Mouse (Mus musculus): ENCODE data around the gene Adipoq. TPM values are rescaled to one million over a fixed set of nuclear protein-coding genes. Genes with fewer than 3 reads are reported as not detected.

Gene Adipoq
- polyA plus RNA-seq, 1 experiment from 2014 or later: not detected

- peak within 1 kb of the TSS; percentile 98 for H3K27ac ChIP-seq (replicated peaks)
- peak within 1 kb of the TSS; percentile 77 for H3K4me3 ChIP-seq
- no peaks in the 10 kb centered on the region for H3K27me3 ChIP-seq
- peak; percentile 91 for ATAC-seq (ENCODE audit: low read depth)
- H3K36me3 ChIP-seq: peaks cover 35% of the 10 kb centered on the region
- WGBS: under 1% methylated on average over 71 of the region's 71 CpGs
- H3K4me2 ChIP-seq: peak within 1 kb of the TSS; percentile 93
- no peaks in the 10 kb centered on the region for H3K9me3 ChIP-seq
- peaks cover 47% of the 10 kb centered on the region for H3K4me1 ChIP-seq (replicated peaks)
- peak within 1 kb of the TSS; percentile 99 for H3K9ac ChIP-seq
These were observed 38.9 kb upstream of the Adipoq start, which contains the start of gene Eif4a2 for GRCm38 (mm10) chr16:23107231-23107942. Gene Eif4a2, plus strand, starts transcription at chr16:23107444.

- Histone ChIP-seq H3K36me3 (peaks cover 43% of the 10 kb centered on the region), H3K27me3 (no peaks in the 10 kb centered on the region), H3K9ac (peak overlapping the region; percentile 99), H3K4me1 (replicated peaks) (peaks cover 48% of the 10 kb centered on the region), H3K4me2 (peak overlapping the region; percentile 93), H3K27ac (replicated peaks) (peak overlapping the region; percentile 98), H3K4me3 (peak overlapping the region; percentile 77), H3K9me3 (no peaks in the 10 kb centered on the region)
- WGBS: under 1% methylated on average over 52 of the region's 52 CpGs
- peak; percentile 95 for ATAC-seq (ENCODE audit: low read depth)
These were observed 38.2 kb upstream of the Adipoq start for GRCm38 (mm10) chr16:23107946-23108759.

- 0 out of 2 replicates have a peak overlapping the region, but pooled peaks have one; percentile 98 for H3K27ac ChIP-seq (replicated peaks)
These were observed 37.4 kb upstream of the Adipoq start for GRCm38 (mm10) chr16:23108943-23109342.

GRCm38 (mm10) chr16:23109350-23110280, 36.7 kb upstream of the Adipoq start:
- peaks cover 48% of the 10 kb centered on the region for H3K4me1 ChIP-seq (replicated peaks)
- 61% methylated on average over 5 of the region's 5 CpGs for WGBS
- H3K4me3 ChIP-seq: peak overlapping the region; percentile 77
- no peaks in the 10 kb centered on the region for H3K27me3 ChIP-seq
- H3K9me3 ChIP-seq: no peaks in the 10 kb centered on the region
- no peak overlapping the region for H3K27ac ChIP-seq (replicated peaks)
- H3K4me2 ChIP-seq: peak overlapping the region; percentile 93
- ATAC-seq (ENCODE audit: low read depth): no peak
- peaks cover 53% of the 10 kb centered on the region for H3K36me3 ChIP-seq
- peak overlapping the region; percentile 99 for H3K9ac ChIP-seq

More at GRCm38 (mm10) chr16:23108943-23109342, 37.4 kb upstream of the Adipoq start:
- H3K4me1 ChIP-seq (replicated peaks): peaks cover 48% of the 10 kb centered on the region
- H3K4me3 ChIP-seq: peak overlapping the region; percentile 77
- H3K4me2 ChIP-seq: peak overlapping the region; percentile 93
- peaks cover 46% of the 10 kb centered on the region for H3K36me3 ChIP-seq
- H3K9me3 ChIP-seq: no peaks in the 10 kb centered on the region
- H3K9ac ChIP-seq: peak overlapping the region; percentile 99
- no peaks in the 10 kb centered on the region for H3K27me3 ChIP-seq
- ATAC-seq (ENCODE audit: low read depth): no peak
- 4% methylated on average over 5 of the region's 5 CpGs for WGBS

GRCm38 (mm10) chr16:23112348-23112747, 34.0 kb upstream of the Adipoq start:
- no peak overlapping the region for H3K27ac ChIP-seq (replicated peaks)
- ATAC-seq (ENCODE audit: low read depth): no peak
- WGBS: 85% methylated on average over 12 of the region's 12 CpGs
- peaks cover 75% of the 10 kb centered on the region for H3K36me3 ChIP-seq
- H3K4me2 ChIP-seq: no peak overlapping the region
- H3K9me3 ChIP-seq: no peaks in the 10 kb centered on the region
- no peak overlapping the region for H3K9ac ChIP-seq
- H3K4me1 ChIP-seq (replicated peaks): peaks cover 43% of the 10 kb centered on the region
- H3K4me3 ChIP-seq: no peak overlapping the region
- no peaks in the 10 kb centered on the region for H3K27me3 ChIP-seq

GRCm38 (mm10) chr16:23112861-23113435, 33.4 kb upstream of the Adipoq start:
- Histone ChIP-seq H3K4me1 (replicated peaks) (peaks cover 43% of the 10 kb centered on the region), H3K9me3 (no peaks in the 10 kb centered on the region), H3K36me3 (peaks cover 77% of the 10 kb centered on the region), H3K27me3 (no peaks in the 10 kb centered on the region), H3K9ac (no peak overlapping the region), H3K4me2 (no peak overlapping the region), H3K27ac (replicated peaks) (no peak overlapping the region), H3K4me3 (no peak overlapping the region)
- 49% methylated on average over 9 of the region's 9 CpGs for WGBS
- no peak for ATAC-seq (ENCODE audit: low read depth)

- Histone ChIP-seq H3K27me3 (no peaks in the 10 kb centered on the region), H3K9me3 (no peaks in the 10 kb centered on the region), H3K36me3 (peaks cover 75% of the 10 kb centered on the region), H3K27ac (replicated peaks) (no peak overlapping the region), H3K4me1 (replicated peaks) (peaks cover 41% of the 10 kb centered on the region), H3K4me3 (no peak overlapping the region), H3K4me2 (no peak overlapping the region), H3K9ac (no peak overlapping the region)
- no peak for ATAC-seq (ENCODE audit: low read depth)
These were observed 32.4 kb upstream of the Adipoq start for GRCm38 (mm10) chr16:23113903-23114302.

- H3K27ac ChIP-seq (replicated peaks): no peak overlapping the region
- WGBS: 70% methylated on average over 5 of the region's 5 CpGs
- ATAC-seq (ENCODE audit: low read depth): no peak
- H3K36me3 ChIP-seq: peaks cover 73% of the 10 kb centered on the region
- H3K4me3 ChIP-seq: no peak overlapping the region
- H3K9me3 ChIP-seq: no peaks in the 10 kb centered on the region
- no peak overlapping the region for H3K9ac ChIP-seq
- peaks cover 34% of the 10 kb centered on the region for H3K4me1 ChIP-seq (replicated peaks)
- H3K27me3 ChIP-seq: no peaks in the 10 kb centered on the region
- no peak overlapping the region for H3K4me2 ChIP-seq
These were observed 31.8 kb upstream of the Adipoq start for GRCm38 (mm10) chr16:23114339-23115171.

- Histone ChIP-seq H3K4me2 (no peak overlapping the region), H3K27ac (replicated peaks) (no peak overlapping the region), H3K4me1 (replicated peaks) (peaks cover 25% of the 10 kb centered on the region), H3K36me3 (peaks cover 69% of the 10 kb centered on the region), H3K4me3 (no peak overlapping the region), H3K9me3 (no peaks in the 10 kb centered on the region), H3K27me3 (no peaks in the 10 kb centered on the region), H3K9ac (no peak overlapping the region)
- WGBS: 86% methylated on average over 3 of the region's 3 CpGs
- no peak for ATAC-seq (ENCODE audit: low read depth)
These were observed 30.9 kb upstream of the Adipoq start for GRCm38 (mm10) chr16:23115486-23115885.

GRCm38 (mm10) chr16:23117173-23117572, 29.2 kb upstream of the Adipoq start:
- H3K27me3 ChIP-seq: no peaks in the 10 kb centered on the region
- H3K4me1 ChIP-seq (replicated peaks): peaks cover 9% of the 10 kb centered on the region; the same call in 1 of the 2 replicates
- no peak overlapping the region for H3K4me2 ChIP-seq
- no peak overlapping the region for H3K9ac ChIP-seq
- peaks cover 69% of the 10 kb centered on the region for H3K36me3 ChIP-seq
- 64% methylated on average over 4 of the region's 4 CpGs for WGBS
- no peak overlapping the region for H3K4me3 ChIP-seq
- no peak overlapping the region for H3K27ac ChIP-seq (replicated peaks)
- no peak for ATAC-seq (ENCODE audit: low read depth)
- no peaks in the 10 kb centered on the region for H3K9me3 ChIP-seq

GRCm38 (mm10) chr16:23122446-23122845, 23.9 kb upstream of the Adipoq start:
- no peaks in the 10 kb centered on the region for H3K9me3 ChIP-seq
- WGBS: 93% methylated on average over 3 of the region's 3 CpGs
- ATAC-seq (ENCODE audit: low read depth): no peak

More at GRCm38 (mm10) chr16:23122446-23122845, 23.9 kb upstream of the Adipoq start:
- Histone ChIP-seq H3K4me1 (replicated peaks) (peaks cover 10% of the 10 kb centered on the region), H3K4me2 (no peak overlapping the region), H3K36me3 (peaks cover 47% of the 10 kb centered on the region), H3K9ac (no peak overlapping the region), H3K4me3 (no peak overlapping the region), H3K27ac (replicated peaks) (no peak overlapping the region), H3K27me3 (no peaks in the 10 kb centered on the region)
